Mouse (Mus musculus) heart, adult 9 months (tissue): ENCODE measurements around the gene N4bp2l1.
"Not testable (repeated sequence)": the region's sequence is repeated elsewhere in the genome, so short reads cannot be mapped to it uniquely, and the experiment has no call there.

Experiments used
- DNase-seq, 2 experiments: peaks; one replicate each; pipeline ENCODE4 v3.0.0; 2022; ENCODE audit warnings: low spot score in 2 of 2

The N4bp2l1 gene

DNA sequence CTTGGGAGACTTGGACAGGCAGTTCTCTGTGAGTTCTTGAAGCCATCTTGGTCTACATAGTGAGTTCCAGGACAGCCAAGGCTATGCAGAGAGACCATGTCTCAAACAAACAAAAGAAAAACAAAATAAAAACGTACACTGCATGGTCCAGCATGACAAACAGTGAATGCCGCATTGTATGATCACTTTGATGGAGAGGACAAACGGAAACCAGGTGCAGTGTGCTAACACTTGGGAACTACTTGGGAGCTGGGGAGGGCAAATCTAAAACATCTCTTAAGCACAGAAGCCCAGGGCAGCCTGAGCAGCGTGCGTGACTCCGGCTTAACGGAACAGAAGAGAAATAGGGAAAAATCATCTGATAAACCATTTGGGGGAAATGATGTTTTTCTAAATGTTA lies at the start of gene N4bp2l1:
N4bp2l1 (minus strand) TSS at position 101 of the 400 bp plus-strand sequence.
- DNase-seq = no peak

DNA sequence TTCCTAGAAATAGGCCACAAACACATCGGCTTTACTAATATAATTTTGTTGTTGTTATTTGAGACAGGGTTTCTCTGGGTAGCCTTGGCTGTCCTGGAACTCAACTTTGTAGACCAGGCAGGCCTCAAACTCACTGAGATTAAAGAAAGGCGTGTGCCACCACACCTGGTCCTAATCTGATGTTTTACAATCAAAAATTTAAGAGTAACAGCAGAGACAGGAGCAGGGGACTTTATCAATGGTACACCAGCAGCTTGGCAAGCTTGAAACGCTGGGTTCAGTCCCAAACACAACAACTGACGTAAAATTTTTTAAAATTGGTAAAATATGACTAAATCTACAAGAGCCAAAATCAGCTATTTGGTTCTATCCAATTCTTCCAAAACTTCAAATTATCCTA lies 47.9 kb upstream of the N4bp2l1 start:
- no peak for DNase-seq

DNA sequence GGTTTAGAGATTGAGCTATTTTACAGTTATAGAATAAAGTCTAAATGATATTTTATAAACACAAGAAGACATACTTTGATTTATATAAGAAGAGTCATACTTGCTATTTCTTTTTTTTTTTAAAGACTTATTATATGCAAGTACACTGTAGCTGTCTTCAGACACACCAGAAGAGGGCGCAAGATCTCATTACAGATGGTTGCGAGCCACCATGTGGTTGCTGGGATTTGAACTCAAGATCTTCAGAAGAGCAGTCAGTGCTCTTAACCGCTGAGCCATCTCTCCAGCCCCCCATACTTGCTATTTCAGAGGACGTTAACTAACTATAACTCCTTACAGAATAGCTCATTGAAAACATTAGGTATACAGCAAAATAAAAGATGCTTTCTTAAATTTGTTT lies 46.4 kb upstream of the N4bp2l1 start:
- not testable (repeated sequence) for DNase-seq

DNA sequence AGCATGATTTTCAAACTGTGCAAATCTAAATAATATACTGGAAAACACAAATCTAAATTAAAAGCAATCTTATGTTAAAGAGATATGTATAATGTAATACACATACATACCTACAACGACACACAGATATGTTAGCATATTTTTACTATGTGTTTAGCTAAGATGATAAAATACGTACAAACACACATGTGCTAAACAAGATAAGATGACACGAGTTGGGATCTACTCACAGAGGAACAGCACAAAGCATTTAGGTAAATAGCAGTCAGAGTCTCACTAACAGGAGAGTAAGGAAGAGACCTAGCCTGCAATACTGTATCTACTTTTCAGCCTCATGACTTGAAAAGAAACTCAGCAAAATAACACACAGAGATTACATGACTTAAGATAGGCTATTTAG lies 44.5 kb upstream of the N4bp2l1 start:
- DNase-seq = no peak

DNA sequence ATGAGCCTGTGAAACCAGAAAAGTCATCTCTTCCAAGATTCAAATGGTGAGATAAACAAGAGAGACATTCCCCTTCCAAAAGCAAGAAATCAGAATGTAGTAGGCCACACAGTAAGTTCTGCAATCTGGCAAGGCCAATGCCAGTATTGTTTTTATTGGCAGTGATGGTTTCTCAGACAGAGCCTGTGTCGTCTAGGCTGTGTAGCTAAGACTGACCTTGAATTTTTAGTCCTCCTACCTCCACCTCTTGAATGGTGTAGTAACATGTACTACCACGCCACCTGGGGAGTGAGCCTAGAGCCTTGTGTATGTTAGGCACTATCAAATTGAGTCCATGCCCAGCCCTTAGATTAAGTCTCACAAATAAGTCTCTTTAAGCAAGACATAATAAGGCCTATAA lies 32.7 kb upstream of the N4bp2l1 start:
- no peak for DNase-seq

DNA sequence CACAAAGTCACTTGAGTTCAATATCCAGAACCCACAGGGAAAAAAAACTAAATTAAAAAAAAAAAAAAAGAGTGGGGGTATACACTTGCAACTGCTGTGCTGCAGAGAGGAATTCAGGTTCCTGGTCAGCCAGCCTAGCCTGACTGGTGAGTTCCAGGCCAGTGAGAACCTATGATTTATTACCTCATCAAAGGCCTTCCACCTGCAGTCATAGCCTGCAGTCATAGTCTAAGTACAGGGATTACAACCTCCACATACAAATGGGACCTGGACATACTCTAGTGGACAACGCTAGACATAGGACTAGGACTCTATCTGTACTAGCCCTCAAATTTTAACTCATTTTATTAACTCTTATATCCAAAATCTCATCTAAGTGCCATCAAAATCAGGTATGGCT lies 32.3 kb upstream of the N4bp2l1 start:
- DNase-seq = no peak

DNA sequence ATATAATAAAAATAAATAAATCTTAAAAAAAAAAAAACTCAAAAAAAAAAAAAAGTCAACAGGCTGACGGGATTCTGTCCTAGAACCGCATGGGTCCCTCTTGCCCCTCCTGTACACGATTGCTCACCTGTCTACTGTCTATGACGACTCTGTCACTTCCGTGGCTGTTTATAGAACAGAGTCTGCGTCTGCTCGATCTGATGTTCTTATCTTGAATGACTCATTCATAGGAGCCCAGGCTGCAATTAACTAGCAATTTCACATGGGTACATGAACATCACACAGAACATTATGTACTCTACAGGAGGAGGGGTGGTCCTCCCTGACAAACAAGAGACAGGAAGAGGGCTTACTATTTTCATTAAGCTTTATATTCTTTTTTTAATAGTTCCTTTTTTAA lies 28.5 kb upstream of the N4bp2l1 start:
- no peak for DNase-seq

DNA sequence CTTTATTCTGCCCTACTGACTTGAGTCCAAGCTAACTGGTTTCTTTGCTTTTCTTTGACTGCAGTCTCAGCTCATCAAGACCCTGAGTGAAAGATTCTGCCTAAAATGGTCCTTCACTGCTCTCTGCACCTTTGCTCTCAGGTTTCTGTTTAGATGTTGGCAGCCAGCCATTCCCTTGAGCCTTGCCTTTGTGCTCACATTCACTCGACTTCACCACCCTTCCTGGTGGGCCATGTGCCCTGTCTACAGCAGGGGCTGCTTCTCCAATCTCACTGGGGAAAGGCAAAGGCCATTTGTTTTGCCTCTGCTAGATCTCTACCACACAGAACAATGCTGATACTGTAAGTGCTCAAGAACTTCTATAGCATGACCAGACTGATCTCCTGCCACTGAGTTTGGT lies 25.8 kb upstream of the N4bp2l1 start:
- no peak for DNase-seq

DNA sequence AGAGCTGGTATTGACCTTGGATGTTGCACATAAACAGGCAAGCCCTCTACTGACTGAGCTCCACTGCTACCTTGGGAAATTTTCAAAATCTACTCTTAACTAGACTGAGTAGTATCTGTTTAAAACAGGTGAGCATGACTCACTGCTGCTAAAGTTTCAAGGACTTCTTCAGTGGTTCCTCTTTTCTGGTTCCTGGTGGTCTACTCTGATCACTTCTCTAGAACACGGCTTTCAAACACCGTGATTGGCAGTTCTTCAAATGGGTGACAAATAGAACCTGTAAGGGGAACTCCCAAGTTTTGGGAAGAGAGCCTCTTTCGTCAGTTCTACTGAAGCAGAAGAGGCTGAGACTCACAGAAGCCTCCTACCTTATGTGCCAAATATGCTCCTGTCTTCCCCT lies 24.6 kb upstream of the N4bp2l1 start:
- DNase-seq = no peak

DNA sequence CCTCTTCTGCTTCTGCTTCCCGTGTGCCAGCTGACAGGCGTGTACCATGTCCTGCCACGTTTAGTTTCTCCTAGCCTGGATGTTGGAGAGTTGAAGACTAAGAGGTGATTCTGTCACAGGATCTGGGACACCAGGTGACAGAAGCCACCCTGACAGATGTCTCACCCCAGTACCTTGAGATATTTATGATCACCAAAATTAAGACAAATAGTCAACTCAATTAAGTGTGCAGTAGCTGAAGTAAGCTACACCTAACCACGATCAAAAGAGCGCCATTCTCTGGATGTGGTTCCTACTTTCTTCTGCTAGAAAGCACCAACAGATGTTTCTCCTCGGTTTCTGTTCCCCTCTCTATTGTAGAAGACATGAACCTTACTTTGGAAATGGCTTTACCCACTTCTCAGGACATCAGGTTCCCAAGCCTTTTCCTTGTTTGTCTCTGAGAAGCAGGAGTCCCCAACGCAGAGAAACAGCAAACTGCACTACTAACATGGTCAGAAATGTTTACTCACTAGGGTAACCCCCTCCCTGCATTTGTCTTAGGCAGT lies 23.7 kb upstream of the N4bp2l1 start:
- no peak for DNase-seq

DNA sequence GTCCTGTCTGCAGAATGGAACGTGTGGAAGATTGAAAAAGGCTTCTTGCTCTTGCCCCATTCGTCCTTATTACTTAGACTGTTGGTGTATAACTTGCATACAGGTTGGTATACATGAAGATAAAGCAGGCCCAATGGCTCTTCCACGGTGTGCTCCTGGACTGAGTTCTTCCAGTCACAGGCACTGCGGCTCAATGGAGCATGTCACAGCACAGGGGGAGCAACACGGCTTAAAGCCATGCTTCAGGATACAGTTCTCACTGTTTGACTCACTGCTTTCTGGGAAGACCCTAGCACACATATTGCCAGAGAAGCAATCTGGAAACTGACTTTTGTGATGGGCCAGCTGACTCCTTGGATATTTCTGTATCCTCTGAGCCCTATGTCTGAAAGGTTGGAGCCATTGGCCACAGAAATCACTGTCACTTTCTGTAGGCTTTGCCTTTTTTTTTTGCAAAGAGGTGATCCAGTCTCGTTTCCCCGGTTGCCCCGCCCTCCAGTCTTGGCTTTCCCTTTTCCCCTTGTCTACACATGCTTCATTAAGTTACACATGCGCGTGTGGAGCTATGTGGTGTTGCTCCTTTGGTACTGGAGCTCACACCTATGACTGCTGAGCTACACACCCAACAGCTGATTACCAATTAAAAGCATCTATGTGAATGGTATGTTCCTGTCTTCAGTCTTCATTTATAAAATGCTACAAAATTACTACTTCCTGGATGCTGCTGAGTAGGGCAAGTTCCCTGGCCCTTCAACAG lies 21.8 kb upstream of the N4bp2l1 start:
- DNase-seq = no peak

DNA sequence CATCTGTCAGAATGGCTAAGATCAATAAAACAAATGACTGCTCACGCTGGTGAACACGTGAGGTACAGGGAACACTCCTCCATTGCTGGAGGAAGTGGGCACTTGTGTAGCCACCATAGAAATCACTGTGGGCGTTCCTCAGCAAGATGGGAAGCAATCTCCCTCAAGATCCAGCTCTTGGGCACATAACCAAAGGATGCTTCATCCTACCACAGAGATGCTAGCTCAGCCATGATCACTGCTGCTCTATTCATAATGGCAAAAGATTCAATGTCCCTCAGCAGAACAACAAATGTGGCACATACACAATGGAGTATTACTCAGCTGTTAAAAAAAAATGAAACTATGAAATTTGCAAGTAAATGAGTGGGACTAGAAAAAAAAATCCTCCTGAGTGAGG lies 19.7 kb upstream of the N4bp2l1 start:
- no peak for DNase-seq

DNA sequence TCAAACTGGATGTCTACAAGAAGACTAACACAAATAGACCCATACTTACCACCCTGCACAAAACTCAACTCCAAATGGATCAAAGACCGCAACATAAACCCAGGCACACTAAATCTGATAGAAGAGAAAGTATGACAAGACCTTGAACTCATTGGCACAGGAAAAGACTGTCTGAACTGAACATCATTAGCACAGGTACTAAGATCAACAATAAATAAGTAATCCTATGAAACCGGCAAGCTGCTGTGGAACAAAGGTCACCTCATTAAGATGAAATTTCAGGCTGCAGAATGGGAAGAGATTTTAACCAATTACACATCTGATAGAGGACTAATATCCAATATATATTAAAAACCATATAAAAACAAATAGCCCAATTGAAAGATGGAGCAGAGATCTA lies 19.2 kb upstream of the N4bp2l1 start:
- no peak for DNase-seq

DNA sequence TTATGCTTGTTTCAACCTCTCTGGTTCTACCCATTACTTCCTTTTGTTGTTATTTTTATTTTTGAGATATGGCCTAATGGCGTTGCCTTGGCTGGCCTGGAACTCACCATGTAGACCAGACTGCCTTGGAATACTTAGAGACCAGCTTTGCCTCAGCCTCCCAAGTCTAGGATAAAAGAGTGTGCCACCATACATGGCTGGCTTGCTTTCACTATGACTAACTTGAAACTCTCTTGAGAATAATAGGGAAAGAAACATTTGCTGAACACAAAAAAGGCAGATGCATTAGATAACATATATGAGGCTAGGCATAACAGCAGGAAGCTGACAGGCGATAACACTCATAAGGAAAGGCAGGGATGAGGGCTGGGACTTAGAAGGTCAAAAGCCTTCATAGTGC lies 17.1 kb upstream of the N4bp2l1 start:
- no peak for DNase-seq

DNA sequence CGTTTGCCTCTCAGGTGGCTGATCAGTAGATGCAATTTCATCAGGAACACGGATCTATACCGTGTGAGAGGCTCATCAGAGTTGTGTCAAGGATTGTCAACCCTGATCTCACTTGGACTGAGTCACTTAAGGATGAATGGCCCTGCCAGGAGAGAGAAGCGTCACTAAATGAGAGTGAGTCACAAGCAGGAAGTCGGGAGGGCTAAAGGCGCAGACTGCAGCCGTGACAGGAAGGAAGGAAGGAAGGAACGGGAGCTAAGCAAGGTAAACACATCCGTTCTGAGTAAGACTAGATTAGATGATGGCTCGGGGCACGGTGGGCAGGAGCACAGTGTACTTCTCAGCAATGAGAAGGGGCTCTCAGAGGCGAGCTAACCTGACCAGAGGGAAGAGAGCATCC lies 14.7 kb upstream of the N4bp2l1 start:
- no peak for DNase-seq

DNA sequence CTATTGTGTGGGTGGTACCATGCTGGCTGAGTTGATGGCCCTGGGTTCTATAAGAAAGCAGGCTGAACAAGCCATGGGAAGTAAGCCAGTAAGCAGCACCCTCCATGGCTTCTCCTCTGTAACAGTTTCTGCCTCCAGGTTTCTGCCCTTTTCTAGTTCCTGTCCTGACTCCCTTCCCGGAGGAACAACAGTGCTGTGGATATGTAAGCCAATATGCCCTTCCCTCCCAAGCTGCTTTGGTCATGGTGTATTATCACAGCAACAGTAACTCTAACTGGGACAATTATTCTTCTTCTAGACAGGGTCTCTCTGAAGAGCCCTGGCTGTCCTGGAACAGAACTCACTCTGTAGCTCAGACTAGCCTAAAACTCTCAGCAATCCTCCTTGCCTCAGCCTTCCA lies 14.1 kb upstream of the N4bp2l1 start:
- DNase-seq = no peak

DNA sequence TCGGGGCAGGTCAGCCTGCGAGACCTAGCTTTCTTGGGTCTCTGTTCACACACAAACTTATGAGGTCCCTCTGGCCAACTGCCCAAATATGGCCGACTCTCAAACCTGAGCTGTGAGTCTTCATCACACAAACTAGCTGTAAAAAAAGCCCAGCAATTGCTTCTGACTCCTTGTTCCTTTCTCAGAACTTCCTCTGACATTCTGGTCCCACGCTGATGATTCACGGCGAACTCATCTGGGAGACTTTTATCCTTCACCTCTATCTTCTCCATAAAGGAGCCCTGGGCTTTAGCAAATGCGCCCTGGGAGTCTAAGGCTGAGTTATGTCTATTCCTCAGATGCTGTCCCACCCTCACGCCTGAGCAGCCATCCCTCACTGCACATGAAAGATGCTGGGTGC lies 10.6 kb upstream of the N4bp2l1 start:
- DNase-seq = no peak

DNA sequence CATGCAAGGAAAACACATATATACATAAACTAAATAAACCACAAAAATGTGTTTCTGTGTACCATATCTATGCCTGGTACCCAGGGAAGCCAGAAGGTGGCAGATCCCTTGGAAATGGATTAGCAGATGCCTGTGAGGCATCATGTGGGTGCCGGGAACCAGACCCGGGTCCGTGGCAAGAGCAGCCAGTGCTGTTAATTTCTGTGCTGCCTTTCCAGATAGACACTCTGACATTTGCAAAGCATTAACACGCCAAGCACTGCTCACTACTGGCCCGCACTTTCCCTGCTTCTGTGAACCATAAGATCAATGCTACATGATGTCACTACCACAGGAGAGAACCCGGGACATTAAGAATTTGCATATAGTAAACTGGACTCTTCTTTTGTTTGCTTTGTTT lies 9.1 kb upstream of the N4bp2l1 start:
- no peak for DNase-seq

DNA sequence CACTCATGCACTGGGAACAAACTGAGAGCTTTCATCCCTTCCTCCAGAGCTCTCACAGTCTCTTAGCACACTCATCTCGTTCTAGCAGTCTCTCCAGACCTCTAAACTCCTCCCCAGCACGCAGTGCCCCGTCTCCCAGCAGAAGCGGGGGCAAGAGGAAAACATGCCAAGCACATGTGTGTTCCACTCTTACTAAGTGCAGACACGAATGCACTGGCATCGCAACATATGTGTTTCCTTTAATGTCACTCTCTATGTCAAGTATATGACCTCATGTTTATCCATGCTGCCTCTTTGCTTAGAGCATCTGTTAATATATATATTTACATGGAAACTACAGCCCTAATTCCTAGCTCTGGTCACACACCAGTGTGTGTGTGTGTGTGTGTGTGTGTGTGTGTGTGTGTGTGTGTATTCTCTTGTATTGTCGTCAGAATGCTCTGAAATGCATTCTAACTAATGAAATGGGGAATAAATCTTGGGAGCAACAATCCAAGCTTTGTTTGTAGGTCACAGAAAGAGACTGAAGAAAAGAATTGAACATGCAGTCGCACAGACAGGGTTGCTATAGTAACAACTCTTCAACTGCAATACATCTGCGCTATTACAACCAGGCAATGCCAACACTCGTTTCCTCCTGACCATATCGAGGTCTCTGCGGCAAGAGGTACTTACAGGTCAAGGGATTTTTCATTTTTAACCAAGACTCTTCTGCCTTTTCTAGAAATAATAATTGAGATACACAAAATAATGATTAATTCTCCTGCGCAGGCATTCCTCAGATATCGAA lies 4.6 kb upstream of the N4bp2l1 start:
- DNase-seq = no peak

DNA sequence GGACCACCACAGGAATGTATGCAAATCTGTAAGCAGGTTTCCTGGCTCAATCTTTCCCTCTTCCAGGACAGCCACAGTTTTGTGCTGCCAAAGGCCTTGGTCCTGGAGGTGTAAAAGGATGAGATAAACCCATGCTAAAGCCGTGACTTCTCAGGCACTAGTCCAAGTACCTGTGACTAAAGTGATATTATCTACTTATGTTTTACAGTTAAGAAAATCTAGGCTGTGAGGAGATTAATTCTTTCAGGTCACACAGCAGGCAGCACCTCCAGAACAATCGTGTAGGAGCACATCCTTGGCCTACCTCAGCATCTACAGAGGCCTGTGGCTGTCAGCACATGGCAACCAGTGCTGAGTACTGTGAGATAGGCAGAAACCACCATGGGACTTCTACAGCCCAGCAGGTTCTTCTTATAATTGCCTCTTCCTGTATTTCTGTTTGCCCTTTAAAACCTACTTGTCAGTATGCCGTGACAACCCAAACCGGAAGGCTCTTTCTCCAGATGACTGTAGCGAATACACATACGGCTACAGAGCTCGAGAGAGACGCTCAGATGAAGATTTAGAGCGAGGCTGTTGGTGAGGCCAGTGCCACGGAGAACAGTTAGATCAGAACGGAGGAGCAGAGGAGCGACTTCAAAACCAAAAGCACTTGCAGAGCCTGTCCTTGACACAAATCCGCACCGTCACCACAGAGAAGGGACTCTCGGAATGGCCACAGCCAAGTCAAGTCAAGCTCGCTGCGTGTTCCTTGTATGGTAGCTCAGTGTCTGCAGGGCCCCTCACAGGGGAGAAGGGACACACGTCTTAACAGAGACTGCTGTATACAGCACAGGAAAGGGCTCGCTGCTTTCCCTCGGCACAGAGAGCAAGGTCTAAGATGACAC lies 3.8 kb upstream of the N4bp2l1 start:
- peak in 1 of 2 experiments; percentile 26 for DNase-seq

DNA sequence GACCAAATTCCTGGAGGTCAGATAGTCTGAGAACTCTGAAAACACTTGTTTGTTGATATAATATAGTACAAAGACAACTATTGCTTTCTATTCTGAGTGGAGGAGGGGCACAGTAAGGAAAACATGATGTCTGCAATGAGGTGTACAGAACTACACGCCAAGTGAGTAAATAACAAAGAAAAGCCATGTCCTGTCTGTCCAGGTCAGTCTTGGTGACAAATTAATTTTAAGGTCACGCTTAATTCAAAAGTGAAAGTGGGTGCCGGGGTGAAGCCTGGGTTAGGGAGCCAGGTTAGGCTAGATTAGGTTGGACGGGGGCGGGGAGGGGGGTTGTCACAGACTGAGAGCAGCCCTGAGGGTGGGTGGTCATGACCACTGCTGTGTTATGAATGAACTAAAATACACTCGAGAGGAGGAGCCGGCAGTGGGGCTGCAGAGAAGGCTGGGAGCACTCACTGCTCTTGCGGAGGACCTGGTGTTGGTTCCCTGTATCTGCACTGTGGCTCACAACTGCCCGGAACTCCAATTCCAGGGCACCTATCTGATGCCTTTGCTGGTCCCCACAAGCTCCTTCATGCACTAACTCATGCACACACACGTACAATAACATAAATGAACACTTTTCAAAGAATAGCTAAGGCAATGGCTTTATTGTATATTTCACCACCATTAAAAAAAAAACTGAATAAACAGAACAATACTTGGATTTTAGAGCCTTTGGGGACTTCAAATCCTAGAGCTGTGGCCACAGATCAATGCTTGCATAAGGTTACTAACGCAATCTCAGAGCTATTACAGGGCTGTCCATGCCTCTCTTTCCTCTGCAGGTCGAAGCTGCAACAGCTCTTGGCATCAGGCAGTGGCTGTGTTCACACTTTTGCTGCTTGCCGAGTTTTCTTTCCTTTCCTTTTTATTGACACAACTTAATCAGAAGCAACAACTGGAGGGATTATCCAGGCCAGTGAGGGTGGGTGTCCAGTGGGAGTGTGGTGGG lies 2.6 kb upstream of the N4bp2l1 start:
- DNase-seq = no peak
